Mouse (Mus musculus) hindbrain, postnatal 0 days (tissue): ENCODE measurements around the gene Fkbp6. TPM values are rescaled to one million over a fixed set of nuclear protein-coding genes. Genes with fewer than 3 reads are reported as not detected.

Experiments used
- ATAC-seq: fragments of 200-750 bp; cut with Nextera tagmentation; 2 replicates; pipeline ENCODE4 v1.8.0; 2017; ENCODE audit warnings: mild to moderate bottlenecking, moderate TSS enrichment, moderate library complexity
- DNase-seq: peaks from one replicate; pipeline ENCODE4 v3.0.0-alpha.2; 2015; ENCODE audit warnings: low spot score
- H3K27ac ChIP-seq: fragments of 300-500 bp; sonication (generic); 2 replicates; pipeline ENCODE4 v1.5.1; 2014; ENCODE audit warnings: mild to moderate bottlenecking
- H3K27me3 ChIP-seq: fragments of 300-500 bp; sonication (generic); 2 replicates; pipeline ENCODE4 v1.6.1; 2014; ENCODE audit warnings: low read length, mixed read lengths; ENCODE audit not compliant: insufficient read depth
- H3K36me3 ChIP-seq: fragments of 300-500 bp; sonication (generic); 2 replicates; pipeline ENCODE4 v1.6.1; 2014; ENCODE audit warnings: low read length, mixed read lengths; ENCODE audit not compliant: insufficient read depth
- H3K4me1 ChIP-seq: fragments of 300-500 bp; sonication (generic); 2 replicates; pipeline ENCODE4 v1.6.1; 2014; ENCODE audit warnings: antibody characterized with exemption, low read length, mixed read lengths; ENCODE audit not compliant: insufficient read depth
- H3K4me2 ChIP-seq: fragments of 300-500 bp; sonication (generic); 2 replicates; pipeline ENCODE4 v1.6.1; 2014; ENCODE audit warnings: low read depth, mild to moderate bottlenecking, low read length, moderate library complexity, mixed read lengths
- H3K4me3 ChIP-seq: fragments of 300-500 bp; sonication (generic); 2 replicates; pipeline ENCODE4 v1.5.1; 2014; ENCODE audit warnings: low read length
- H3K9ac ChIP-seq: fragments of 300-500 bp; sonication (generic); replicated peaks from 2 replicates; pipeline ENCODE4 v1.6.1; 2014; ENCODE audit warnings: mild to moderate bottlenecking, low read length, moderate library complexity, mixed read lengths
- H3K9me3 ChIP-seq: fragments of 300-500 bp; sonication (generic); 2 replicates; pipeline ENCODE4 v1.6.1; 2016; ENCODE audit warnings: low read length, mixed read lengths
- CTCF ChIP-seq: IDR thresholded peaks from 2 replicates; pipeline ENCODE4 v1.5.1; 2016; ENCODE audit warnings: antibody characterized with exemption, control low read depth, low read depth
- WGBS: fragments of 180-500 bp; shearing (Covaris S2); extraction: QIAGEN DNeasy Blood & Tissue Kit; methylation state at CpG from one replicate; pipeline ENCODE4 v1.1.7; 2014; 5-methylcytosine and 5-hydroxymethylcytosine counted together
- polyA plus RNA-seq: library from polyadenylated mRNA; unstranded; fragments of >200 nt; fragmentation: Nextera tagmentation; extraction: Ambion mirVana; gene quantifications from 2 replicates; pipeline ENCODE4 v1.2.1, GENCODE M21; 2015
- total RNA-seq: library from RNA; depleted of rRNA; stranded (reverse); fragments of >200 nt; gene quantifications from 2 replicates; pipeline ENCODE4 v1.2.3, GENCODE M21; 2014

Fkbp6 gene
- total and polyA plus RNA-seq, 2 experiments from 2014 or later, result 0.29 TPM; not detected in 1

DNA sequence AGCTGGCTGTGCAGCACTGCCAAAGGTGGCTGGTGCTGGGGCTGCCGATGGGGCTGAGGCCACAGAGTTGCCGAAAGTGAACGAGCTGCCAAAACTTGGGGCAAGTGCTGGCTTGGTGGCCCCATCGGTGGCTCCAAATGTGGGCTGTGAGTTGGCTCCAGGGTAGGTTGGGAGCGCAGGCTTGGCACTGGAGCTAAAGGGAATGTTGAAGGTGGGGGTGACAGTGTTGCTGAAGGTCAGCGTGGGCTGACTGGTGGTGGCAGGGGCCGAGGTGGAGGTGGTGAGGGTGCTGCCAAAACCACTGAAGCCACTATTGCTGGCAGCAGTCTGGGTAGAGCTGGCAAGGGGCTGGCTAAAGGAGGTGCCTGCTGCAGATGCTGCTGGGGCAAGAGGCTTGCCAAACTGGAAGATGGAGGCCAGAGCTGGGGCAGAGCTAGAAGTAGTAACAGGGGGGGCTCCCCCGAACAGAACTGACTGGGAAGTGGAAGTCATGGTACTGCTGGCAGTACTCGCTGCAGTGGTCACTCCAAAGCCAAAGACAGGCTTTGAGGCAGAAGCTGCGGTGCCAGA lies 31.6 kb upstream of the Fkbp6 start:
- TF ChIP-seq CTCF, result no peak
- H3K27me3 ChIP-seq, result no peaks in the 10 kb centered on the region
- 0 out of 2 replicates have a peak, but pooled peaks have one; percentile 12 for ATAC-seq
- 94% methylated on average over 10 of the region's 10 CpGs for WGBS
- no peaks in the 10 kb centered on the region for H3K4me1 ChIP-seq
- H3K4me2 ChIP-seq, result no peak overlapping the region
- H3K9me3 ChIP-seq, result no peaks in the 10 kb centered on the region
- peaks cover 82% of the 10 kb centered on the region for H3K36me3 ChIP-seq
- no peak for DNase-seq
- H3K27ac ChIP-seq, result no peak overlapping the region
- no peak overlapping the region for H3K9ac ChIP-seq
- H3K4me3 ChIP-seq, result no peak overlapping the region

GRCm38 (mm10) chr5:135380681-135381080 lies 30.8 kb upstream of the Fkbp6 start:
- Histone ChIP-seq H3K36me3 (peaks cover 87% of the 10 kb centered on the region), H3K4me2 (no peak overlapping the region), H3K4me1 (no peaks in the 10 kb centered on the region), H3K4me3 (no peak overlapping the region), H3K27ac (no peak overlapping the region), H3K9me3 (no peaks in the 10 kb centered on the region), H3K9ac (no peak overlapping the region), H3K27me3 (no peaks in the 10 kb centered on the region)
- ATAC-seq (no peak), DNase-seq (no peak)
- 93% methylated on average over 4 of the region's 4 CpGs for WGBS
- no peak for TF ChIP-seq CTCF

DNA sequence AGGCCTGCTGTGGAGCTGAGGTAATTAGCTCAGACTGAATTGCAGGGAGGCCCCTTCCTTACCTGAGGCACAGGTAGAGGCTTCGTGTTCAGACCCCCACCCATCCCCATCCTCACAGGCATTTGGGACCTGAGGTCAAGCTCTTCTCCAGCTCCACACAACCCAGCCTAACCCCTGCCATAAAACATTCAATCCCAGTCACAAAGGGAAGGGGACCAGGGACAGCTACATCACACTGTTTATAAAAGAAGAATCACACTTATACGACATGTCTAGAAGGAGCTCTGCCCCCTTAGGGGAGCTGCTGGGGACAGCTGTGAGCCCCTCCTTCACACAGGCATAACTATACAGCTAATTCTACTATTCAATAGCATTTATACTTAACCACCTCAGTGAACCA lies 26.5 kb upstream of the Fkbp6 start:
- no peak for TF ChIP-seq CTCF
- Histone ChIP-seq H3K4me1 (no peaks in the 10 kb centered on the region), H3K27me3 (no peaks in the 10 kb centered on the region), H3K9me3 (no peaks in the 10 kb centered on the region), H3K9ac (no peak overlapping the region), H3K36me3 (peaks cover 79% of the 10 kb centered on the region), H3K4me3 (no peak overlapping the region), H3K27ac (no peak overlapping the region), H3K4me2 (no peak overlapping the region)
- 66% methylated on average over 2 of the region's 2 CpGs for WGBS
- ATAC-seq, result no peak
- DNase-seq, result no peak

- Histone ChIP-seq H3K27ac (no peak overlapping the region), H3K4me2 (no peak overlapping the region), H3K27me3 (no peaks in the 10 kb centered on the region), H3K4me1 (peaks cover 6% of the 10 kb centered on the region; the same call in 1 of the 2 replicates), H3K36me3 (peaks cover 68% of the 10 kb centered on the region), H3K4me3 (no peak overlapping the region), H3K9ac (no peak overlapping the region), H3K9me3 (no peaks in the 10 kb centered on the region)
- TF ChIP-seq CTCF, result no peak
- DNase-seq (peak; percentile 50), ATAC-seq (no peak)
- 48% methylated on average over 8 of the region's 8 CpGs for WGBS
Observed at GRCm38 (mm10) chr5:135375167-135375566, 25.3 kb upstream of the Fkbp6 start.

GRCm38 (mm10) chr5:135373601-135374000 lies 23.8 kb upstream of the Fkbp6 start:
- Histone ChIP-seq H3K4me2 (no peak overlapping the region), H3K36me3 (peaks cover 54% of the 10 kb centered on the region), H3K27ac (no peak overlapping the region), H3K4me3 (no peak overlapping the region), H3K9ac (no peak overlapping the region), H3K27me3 (no peaks in the 10 kb centered on the region), H3K4me1 (peaks cover 6% of the 10 kb centered on the region; the same call in 1 of the 2 replicates), H3K9me3 (no peaks in the 10 kb centered on the region)
- no peak for ATAC-seq
- no peak for DNase-seq
- peak; percentile 34 for TF ChIP-seq CTCF
- 96% methylated on average over 5 of the region's 5 CpGs for WGBS

- peaks cover 37% of the 10 kb centered on the region for H3K36me3 ChIP-seq
- H3K27me3 ChIP-seq, result no peaks in the 10 kb centered on the region
- H3K27ac ChIP-seq, result no peak overlapping the region
- H3K4me1 ChIP-seq, result peaks cover 6% of the 10 kb centered on the region; the same call in 1 of the 2 replicates
- no peak overlapping the region for H3K4me3 ChIP-seq
- no peak overlapping the region for H3K9ac ChIP-seq
- no peak overlapping the region; the same call in 1 of the 2 replicates for H3K4me2 ChIP-seq
- no peaks in the 10 kb centered on the region for H3K9me3 ChIP-seq
- DNase-seq, result no peak
- no peak for TF ChIP-seq CTCF
- ATAC-seq, result no peak
- 98% methylated on average over 13 of the region's 13 CpGs for WGBS
Observed at GRCm38 (mm10) chr5:135371195-135371594, 21.4 kb upstream of the Fkbp6 start.
